Mouse (Mus musculus) hindbrain, postnatal 0 days (tissue): ENCODE results near the gene Rab7. TPM values are rescaled to one million over a fixed set of nuclear protein-coding genes. Genes with fewer than 3 reads are reported as not detected.
A peak's percentile ranks its signal among the peaks of the same experiment; 100 is the strongest.

Experiments used
- ATAC-seq: fragments of 200-750 bp; cut with Nextera tagmentation; 2 replicates; pipeline ENCODE4 v1.8.0; 2017; ENCODE audit warnings: mild to moderate bottlenecking, moderate TSS enrichment, moderate library complexity
- DNase-seq: peaks from one replicate; pipeline ENCODE4 v3.0.0-alpha.2; 2015; ENCODE audit warnings: low spot score
- H3K27ac ChIP-seq: fragments of 300-500 bp; sonication (generic); 2 replicates; pipeline ENCODE4 v1.5.1; 2014; ENCODE audit warnings: mild to moderate bottlenecking
- H3K27me3 ChIP-seq: fragments of 300-500 bp; sonication (generic); 2 replicates; pipeline ENCODE4 v1.6.1; 2014; ENCODE audit warnings: low read length, mixed read lengths; ENCODE audit not compliant: insufficient read depth
- H3K36me3 ChIP-seq: fragments of 300-500 bp; sonication (generic); 2 replicates; pipeline ENCODE4 v1.6.1; 2014; ENCODE audit warnings: low read length, mixed read lengths; ENCODE audit not compliant: insufficient read depth
- H3K4me1 ChIP-seq: fragments of 300-500 bp; sonication (generic); 2 replicates; pipeline ENCODE4 v1.6.1; 2014; ENCODE audit warnings: antibody characterized with exemption, low read length, mixed read lengths; ENCODE audit not compliant: insufficient read depth
- H3K4me2 ChIP-seq: fragments of 300-500 bp; sonication (generic); 2 replicates; pipeline ENCODE4 v1.6.1; 2014; ENCODE audit warnings: low read depth, mild to moderate bottlenecking, low read length, moderate library complexity, mixed read lengths
- H3K4me3 ChIP-seq: fragments of 300-500 bp; sonication (generic); 2 replicates; pipeline ENCODE4 v1.5.1; 2014; ENCODE audit warnings: low read length
- H3K9ac ChIP-seq: fragments of 300-500 bp; sonication (generic); replicated peaks from 2 replicates; pipeline ENCODE4 v1.6.1; 2014; ENCODE audit warnings: mild to moderate bottlenecking, low read length, moderate library complexity, mixed read lengths
- H3K9me3 ChIP-seq: fragments of 300-500 bp; sonication (generic); 2 replicates; pipeline ENCODE4 v1.6.1; 2016; ENCODE audit warnings: low read length, mixed read lengths
- CTCF ChIP-seq: IDR thresholded peaks from 2 replicates; pipeline ENCODE4 v1.5.1; 2016; ENCODE audit warnings: antibody characterized with exemption, control low read depth, low read depth
- WGBS: fragments of 180-500 bp; shearing (Covaris S2); extraction: QIAGEN DNeasy Blood & Tissue Kit; methylation state at CpG from one replicate; pipeline ENCODE4 v1.1.7; 2014; 5-methylcytosine and 5-hydroxymethylcytosine counted together
- polyA plus RNA-seq: library from polyadenylated mRNA; unstranded; fragments of >200 nt; fragmentation: Nextera tagmentation; extraction: Ambion mirVana; gene quantifications from 2 replicates; pipeline ENCODE4 v1.2.1, GENCODE M21; 2015
- total RNA-seq: library from RNA; depleted of rRNA; stranded (reverse); fragments of >200 nt; gene quantifications from 2 replicates; pipeline ENCODE4 v1.2.3, GENCODE M21; 2014

Rab7 gene
- total and polyA plus RNA-seq, 2 experiments from 2014 or later, result 90.0 to 345 TPM

DNA sequence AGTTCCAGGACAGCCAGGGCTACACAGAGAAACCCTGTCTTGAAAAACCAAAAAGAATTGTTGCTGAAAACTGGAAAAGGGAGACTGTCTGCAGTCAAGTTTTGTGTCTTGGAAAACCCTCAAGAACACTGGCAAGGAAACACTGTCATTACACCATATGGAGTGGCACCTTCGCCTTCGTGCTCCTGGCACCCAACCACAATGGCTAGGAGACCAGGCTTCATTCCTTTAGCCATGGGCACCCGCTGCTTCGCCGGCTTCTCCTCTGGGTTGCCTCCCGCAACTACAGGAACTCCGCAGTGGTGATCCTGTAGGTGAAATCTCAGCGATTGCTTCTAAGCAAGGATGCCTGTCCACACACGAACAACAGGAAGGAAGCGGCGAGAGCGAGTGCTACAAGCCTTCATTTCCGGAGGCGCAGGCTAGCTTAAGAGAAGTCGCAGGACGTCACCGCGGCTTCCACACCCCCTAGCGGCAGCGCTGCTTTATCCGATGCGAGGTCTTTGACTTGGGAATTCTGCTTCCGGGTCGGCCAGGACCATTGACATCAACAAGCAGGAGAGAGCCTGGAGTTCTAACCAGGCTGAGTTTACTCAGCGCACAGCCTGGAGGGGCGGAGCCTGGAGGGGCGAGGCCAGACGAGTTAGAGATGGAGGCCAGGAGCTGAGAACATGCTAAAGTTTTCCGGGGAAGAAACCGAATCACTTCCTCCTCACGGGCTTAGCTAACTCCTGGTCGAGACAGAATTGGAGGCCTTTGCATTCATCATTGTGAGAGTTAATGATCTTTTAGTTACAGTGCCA is 29.9 kb upstream of the Rab7 start:
- Histone ChIP-seq H3K27ac (peak overlapping the region; percentile 94), H3K4me1 (0 out of 2 replicates have a peak, but pooled peaks cover 3% of the 10 kb centered on the region), H3K36me3 (no peaks in the 10 kb centered on the region), H3K4me2 (peak overlapping the region; percentile 80), H3K9me3 (no peaks in the 10 kb centered on the region), H3K4me3 (peak overlapping the region; percentile 41), H3K9ac (peak overlapping the region; percentile 58; the same call in 1 of the 2 replicates), H3K27me3 (no peaks in the 10 kb centered on the region)
- DNase-seq (peak; percentile 97), ATAC-seq (peak; percentile 98)
- peak; percentile 91 for TF ChIP-seq CTCF
- 3% methylated on average over 32 of the region's 32 CpGs for WGBS

DNA sequence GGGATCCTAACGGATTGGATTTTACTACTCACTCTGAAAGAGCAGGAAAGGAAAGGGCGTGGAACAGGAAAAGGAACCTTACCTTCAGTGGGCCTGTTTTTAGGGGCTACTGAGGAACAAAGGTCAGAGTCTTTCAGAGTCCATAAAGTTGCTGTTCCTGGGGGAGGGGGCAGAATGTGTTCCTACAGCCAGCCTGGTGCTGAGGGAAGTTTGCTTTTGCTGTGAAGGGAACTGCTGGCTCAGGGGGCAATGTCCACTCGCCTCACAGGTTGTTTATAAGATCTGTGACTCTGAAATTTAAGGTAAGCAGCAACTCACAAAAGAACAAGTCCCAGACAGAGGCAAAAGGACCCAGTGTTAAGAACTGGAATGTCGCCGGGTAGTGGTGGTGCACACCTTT is 26.1 kb upstream of the Rab7 start:
- TF ChIP-seq CTCF, result no peak
- Histone ChIP-seq H3K27ac (no peak overlapping the region), H3K9me3 (no peaks in the 10 kb centered on the region), H3K9ac (no peak overlapping the region), H3K27me3 (no peaks in the 10 kb centered on the region), H3K36me3 (no peaks in the 10 kb centered on the region), H3K4me1 (0 out of 2 replicates have a peak, but pooled peaks cover 3% of the 10 kb centered on the region), H3K4me3 (no peak overlapping the region), H3K4me2 (no peak overlapping the region)
- DNase-seq (no peak), ATAC-seq (no peak)
- 84% methylated on average over 5 of the region's 5 CpGs for WGBS

DNA sequence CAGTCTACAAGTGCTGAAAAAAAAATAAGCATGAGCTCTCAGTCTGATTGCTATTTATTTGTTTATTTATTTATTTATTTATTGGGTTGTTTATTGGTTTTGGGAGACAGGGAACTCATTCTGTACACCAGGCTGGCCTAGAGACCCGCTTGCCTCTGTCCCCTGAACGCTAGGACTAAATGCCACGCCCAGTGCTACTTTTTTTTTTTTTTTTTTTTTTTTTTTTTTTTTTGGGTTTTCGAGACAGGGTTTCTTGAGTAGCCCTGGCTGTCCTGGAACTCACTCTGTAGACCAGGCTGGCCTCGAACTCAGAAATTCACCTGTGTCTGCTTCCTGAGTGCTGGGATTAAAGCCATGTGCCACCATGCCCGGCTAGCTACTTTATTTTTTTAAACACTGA is 25.4 kb upstream of the Rab7 start:
- ATAC-seq (no peak), DNase-seq (no peak)
- H3K27me3 ChIP-seq, result no peaks in the 10 kb centered on the region
- H3K4me1 ChIP-seq, result no peaks in the 10 kb centered on the region
- H3K4me3 ChIP-seq, result no peak overlapping the region
- H3K9me3 ChIP-seq, result no peaks in the 10 kb centered on the region
- H3K36me3 ChIP-seq, result no peaks in the 10 kb centered on the region
- H3K9ac ChIP-seq, result no peak overlapping the region
- 72% methylated on average over 6 of the region's 6 CpGs for WGBS
- no peak overlapping the region for H3K27ac ChIP-seq
- H3K4me2 ChIP-seq, result no peak overlapping the region
- TF ChIP-seq CTCF, result no peak

DNA sequence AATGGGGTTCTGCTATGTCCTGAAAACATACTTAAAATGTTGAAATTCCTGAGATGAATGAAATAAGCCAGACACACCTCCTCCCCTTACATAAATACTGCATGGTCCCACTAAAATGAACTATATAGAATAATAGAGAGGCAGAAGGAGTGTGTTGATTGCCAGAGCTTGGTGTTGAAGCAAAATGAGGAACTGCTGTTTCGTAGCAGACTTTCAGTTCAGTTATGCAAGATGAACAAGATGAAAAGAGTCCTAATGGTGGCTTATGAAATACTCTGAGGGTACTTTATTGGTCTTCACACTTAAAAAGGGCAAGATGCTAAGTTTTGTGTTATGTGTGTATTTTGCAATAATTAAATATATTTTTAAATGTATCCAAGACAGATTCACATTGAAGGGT is 23.7 kb upstream of the Rab7 start:
- H3K4me1 ChIP-seq, result no peaks in the 10 kb centered on the region
- ATAC-seq, result no peak
- H3K27me3 ChIP-seq, result no peaks in the 10 kb centered on the region
- H3K27ac ChIP-seq, result no peak overlapping the region
- H3K9ac ChIP-seq, result no peak overlapping the region
- H3K9me3 ChIP-seq, result no peaks in the 10 kb centered on the region
- no peaks in the 10 kb centered on the region for H3K36me3 ChIP-seq
- DNase-seq, result no peak
- no peak overlapping the region for H3K4me3 ChIP-seq
- no peak for TF ChIP-seq CTCF
- WGBS, result 91% methylated on average over 1 of the region's 1 CpGs
- H3K4me2 ChIP-seq, result no peak overlapping the region

DNA sequence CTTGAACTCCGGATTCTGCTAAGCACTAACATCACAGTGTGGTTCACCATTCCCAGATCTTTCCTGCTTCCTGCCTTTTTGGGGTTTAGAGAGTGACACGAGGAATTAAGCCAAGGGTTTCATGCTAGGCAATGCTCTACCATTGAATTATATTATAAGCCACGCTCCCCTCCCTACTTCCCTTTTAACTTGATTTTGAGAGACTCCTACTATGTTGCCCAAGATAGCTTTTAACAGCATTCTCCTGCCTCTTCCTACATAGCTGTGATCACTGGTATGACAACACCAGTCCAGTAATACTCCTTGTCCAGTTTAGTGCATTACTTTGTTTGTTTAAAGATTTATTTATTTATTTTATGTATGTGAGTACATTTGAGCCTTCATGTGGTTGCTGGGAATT is 22.7 kb upstream of the Rab7 start:
- H3K9ac ChIP-seq, result no peak overlapping the region
- no peaks in the 10 kb centered on the region for H3K9me3 ChIP-seq
- DNase-seq (no peak), ATAC-seq (no peak)
- no peaks in the 10 kb centered on the region for H3K27me3 ChIP-seq
- no peak overlapping the region for H3K27ac ChIP-seq
- H3K4me1 ChIP-seq, result no peaks in the 10 kb centered on the region
- no peak for TF ChIP-seq CTCF
- H3K36me3 ChIP-seq, result no peaks in the 10 kb centered on the region
- 71% methylated on average over 3 of the region's 3 CpGs for WGBS
- no peak overlapping the region for H3K4me3 ChIP-seq
- H3K4me2 ChIP-seq, result no peak overlapping the region

DNA sequence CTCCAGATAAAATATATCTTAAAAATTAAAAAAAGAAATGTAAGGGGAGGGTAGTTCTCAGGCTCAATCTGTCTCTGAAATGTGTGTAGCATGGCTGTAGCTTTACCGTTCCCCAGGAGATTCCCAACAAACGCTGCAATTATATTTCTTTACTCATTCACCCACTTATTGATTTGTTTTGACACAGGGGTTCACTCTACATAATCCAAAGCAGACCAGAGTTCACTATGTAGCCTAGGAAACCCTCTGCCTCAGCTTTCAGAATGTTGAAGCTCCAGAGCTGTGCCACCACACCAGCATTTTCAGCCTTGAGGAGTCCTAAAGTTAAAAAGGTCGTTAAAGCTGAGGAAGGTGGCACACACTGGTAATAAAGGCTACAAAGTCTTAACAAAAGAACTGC is 20.9 kb upstream of the Rab7 start:
- no peak overlapping the region for H3K4me3 ChIP-seq

DNA sequence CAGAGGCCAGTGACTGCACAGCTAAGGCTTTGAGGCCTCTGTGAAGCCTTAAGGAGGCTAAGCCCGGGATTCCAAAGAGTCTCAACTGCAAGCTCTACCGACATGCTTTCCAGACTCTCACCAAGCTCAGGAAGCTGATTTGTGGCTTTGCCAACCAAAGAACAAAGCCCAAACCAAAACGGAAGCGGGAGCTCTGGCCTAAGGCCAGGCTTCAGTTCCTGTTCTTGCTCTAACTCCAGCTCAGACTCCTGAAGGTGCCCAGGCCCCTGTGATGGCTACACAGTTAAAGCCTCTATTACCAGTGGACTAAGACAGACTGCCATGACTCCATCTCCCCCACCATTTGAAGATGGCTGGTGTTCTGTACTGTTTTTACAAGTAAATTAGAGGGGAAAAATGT is 20.0 kb upstream of the Rab7 start:
- no peaks in the 10 kb centered on the region for H3K27me3 ChIP-seq
- no peak overlapping the region for H3K9ac ChIP-seq
- ATAC-seq (no peak), DNase-seq (no peak)
- H3K27ac ChIP-seq, result no peak overlapping the region
- no peak overlapping the region for H3K4me2 ChIP-seq
- TF ChIP-seq CTCF, result no peak
- no peaks in the 10 kb centered on the region for H3K36me3 ChIP-seq
- WGBS, result 33% methylated on average over 4 of the region's 4 CpGs
- no peaks in the 10 kb centered on the region for H3K4me1 ChIP-seq
- H3K4me3 ChIP-seq, result no peak overlapping the region
- no peaks in the 10 kb centered on the region for H3K9me3 ChIP-seq

More for the DNA sequence above, 20.9 kb upstream of the Rab7 start:
- Histone ChIP-seq H3K27ac (no peak overlapping the region), H3K4me2 (no peak overlapping the region), H3K9me3 (no peaks in the 10 kb centered on the region), H3K27me3 (no peaks in the 10 kb centered on the region), H3K4me1 (no peaks in the 10 kb centered on the region), H3K36me3 (no peaks in the 10 kb centered on the region), H3K9ac (no peak overlapping the region)
- ATAC-seq (no peak), DNase-seq (no peak)
- WGBS, result 61% methylated on average over 3 of the region's 3 CpGs
- no peak for TF ChIP-seq CTCF
